Mouse (Mus musculus): ENCODE results near the gene Hivep3.

- TF ChIP-seq EP300 (IDR thresholded peaks at IDR 0.05; ENCODE audit: low read length) (peak; percentile 76), POLR2A (IDR thresholded peaks at IDR 0.05; ENCODE audit: low read depth, low read length) (no peak), CTCF (conservative IDR thresholded peaks at IDR 0.05 in 1 of 2, IDR thresholded peaks at IDR 0.05 in 1 of 2; ENCODE audit: low read depth in 2 of 2, low read length in 2 of 2) (no peak), MAFK (IDR thresholded peaks at IDR 0.05; ENCODE audit: insufficient replicate concordance, low read length) (no peak), SIN3A (IDR thresholded peaks at IDR 0.05; ENCODE audit: low read length) (no peak), TCF12 (IDR thresholded peaks at IDR 0.05; ENCODE audit: low read depth, low read length) (no peak), SMC3 (IDR thresholded peaks at IDR 0.05; ENCODE audit: low read depth, low read length) (no peak), USF1 (IDR thresholded peaks at IDR 0.05; ENCODE audit: low read depth, low read length) (no peak), USF2 (conservative IDR thresholded peaks at IDR 0.05; ENCODE audit: low read depth, low read length) (no peak), HCFC1 (IDR thresholded peaks at IDR 0.05; ENCODE audit: low read depth, low read length) (no peak), IRF4 (IDR thresholded peaks at IDR 0.05; ENCODE audit: low read depth, low read length) (peak; percentile 61), KAT2A (IDR thresholded peaks at IDR 0.05; ENCODE audit: insufficient replicate concordance, low read length) (no peak), MXI1 (IDR thresholded peaks at IDR 0.05; ENCODE audit: low read depth, low read length) (no peak)
These were observed 92.4 kb downstream of the Hivep3 start for GRCm38 (mm10) chr4:119825956-119826355.
